24 mouse cellular contexts compared by ENCODE assay signal in genomic region chr14:99218396-99219012, GRCm38 (mm10).
"Had no signal": no experiment of that assay in that cellular context is flagged by ENCODE, and none has a peak within 500 bp of the region (broad histone marks: within the 10 kb centered on the region; RNA-seq: fewer than 3 reads in every experiment).

No protein-coding gene starts in this region.

- H3K9ac ChIP-seq: heart, embryonic 13.5 days; heart, embryonic 15.5 days; hindbrain, embryonic 14.5 days; limb, embryonic 13.5 days; limb, embryonic 15.5 days; liver, embryonic 12.5 days; liver, embryonic 14.5 days had no signal

- H3K4me1 ChIP-seq: heart, embryonic 10.5 days; heart, embryonic 13.5 days; heart, embryonic 15.5 days; limb, embryonic 15.5 days; liver, embryonic 12.5 days had no signal

- H3K4me3 ChIP-seq: gastrocnemius, adult 2 months; heart, embryonic 10.5 days; heart, embryonic 13.5 days; heart, embryonic 15.5 days; limb, embryonic 13.5 days; limb, embryonic 15.5 days; liver, embryonic 12.5 days had no signal

- DNase-seq: gastrocnemius, adult 2 months; gastrocnemius, postnatal 10 days; gastrocnemius, postnatal 36 days; heart, adult 18-20 months; heart, postnatal 14 days; heart, postnatal 36 days; kidney, adult 18-20 months; kidney, adult 8-10 months; kidney, postnatal 10 days; kidney, postnatal 25 days; kidney, postnatal 4 days; layer of hippocampus, adult 9-11 months; layer of hippocampus, postnatal 36 days; left cerebral cortex, postnatal 4 days had no signal

- H3K4me2 ChIP-seq: heart, embryonic 13.5 days; heart, embryonic 15.5 days; hindbrain, embryonic 14.5 days; limb, embryonic 15.5 days; liver, embryonic 12.5 days had no signal

- H3K27ac ChIP-seq: gastrocnemius, adult 2 months; heart, embryonic 10.5 days; heart, embryonic 13.5 days; heart, embryonic 15.5 days; hindbrain, embryonic 14.5 days; limb, embryonic 13.5 days; limb, embryonic 15.5 days; liver, embryonic 12.5 days; liver, embryonic 14.5 days had no signal

- H3K27me3 ChIP-seq: heart, embryonic 13.5 days; heart, embryonic 15.5 days; limb, embryonic 13.5 days; limb, embryonic 15.5 days; liver, embryonic 12.5 days had no signal

- ATAC-seq: hindbrain, embryonic 16.5 days; inflammation-experienced regulatory T-cells, adult 6 months; liver, embryonic 12.5 days had no signal

- H3K9me3 ChIP-seq: heart, embryonic 10.5 days; heart, embryonic 13.5 days; heart, embryonic 15.5 days; limb, embryonic 13.5 days; limb, embryonic 15.5 days; liver, embryonic 12.5 days had no signal

- H3K36me3 ChIP-seq: heart, embryonic 15.5 days; limb, embryonic 15.5 days had no signal
